Mouse (Mus musculus): ENCODE measurements at regions not wholly inside any gene's neighbourhood (a gene's known extent, or its start where the extent isn't known, plus 50 kb on each side); places are given as distances from the start of the nearest gene placed in this dataset.

DNA sequence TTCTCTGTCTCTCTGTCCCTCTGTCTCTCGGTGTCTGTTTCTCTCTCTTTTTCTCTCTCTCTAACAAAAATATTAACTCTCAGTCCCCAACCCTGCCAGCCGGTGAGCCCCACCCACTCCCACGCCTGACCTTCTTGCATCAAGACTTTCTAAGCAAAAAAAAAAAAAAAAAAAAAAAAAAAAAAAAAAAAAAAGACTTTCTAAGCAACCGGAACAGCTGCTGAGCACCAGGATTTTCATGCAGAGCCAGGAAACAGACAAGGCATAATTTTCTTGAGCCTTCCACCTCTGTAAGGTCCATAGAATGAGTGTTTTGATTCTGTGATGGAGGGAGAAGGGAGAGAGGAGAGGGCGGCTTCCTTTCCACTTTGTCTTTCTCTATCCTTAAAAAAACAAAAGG, 128.0 kb downstream of the Gm5426 start:
- no peak for TF ChIP-seq CTCF (IDR thresholded peaks at IDR 0.05; ENCODE audit: borderline replicate concordance, extremely low read depth, insufficient read depth, insufficient read length)
- no peak for TF ChIP-seq POLR2A (IDR thresholded peaks at IDR 0.05; ENCODE audit: borderline replicate concordance, extremely low read depth, insufficient read depth, insufficient read length, poor library complexity, severe bottlenecking)
